Mouse (Mus musculus) spleen, postnatal 4 days (tissue): ENCODE data around the gene Cdc5l.

Experiments used
- DNase-seq, 2 experiments: peaks; one replicate each; pipeline ENCODE4 v3.0.0; 2022; ENCODE audit warnings: low spot score in 2 of 2

The Cdc5l gene

GRCm38 (mm10) chr17:45370535-45370934 is 63.0 kb downstream of the Cdc5l start:
- DNase-seq = no peak

- DNase-seq = no peak
These were observed 68.7 kb downstream of the Cdc5l start for GRCm38 (mm10) chr17:45364871-45365270.

- DNase-seq = no peak
These were observed 72.6 kb downstream of the Cdc5l start for GRCm38 (mm10) chr17:45360950-45361349.

- no peak for DNase-seq
These were observed 74.1 kb downstream of the Cdc5l start for GRCm38 (mm10) chr17:45359443-45359842.

DNA sequence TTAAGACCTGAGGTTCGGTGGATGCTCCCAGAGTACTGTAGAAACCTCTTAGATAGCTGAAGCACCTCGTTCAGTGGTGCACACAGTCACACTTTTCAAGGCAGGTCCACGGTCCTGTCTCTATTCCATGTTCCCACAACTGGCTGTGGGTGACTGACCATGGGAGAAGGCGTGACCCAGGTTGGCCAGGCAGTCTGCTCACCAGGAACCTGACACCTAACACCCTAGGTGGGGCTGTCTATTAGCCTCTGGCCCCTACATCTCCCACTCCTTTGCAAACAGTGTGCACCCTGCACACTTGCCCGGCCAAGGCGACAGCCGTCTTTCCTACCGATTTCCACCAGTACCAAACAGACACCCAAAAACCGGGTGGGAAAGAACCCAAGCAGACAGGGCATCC is 77.1 kb downstream of the Cdc5l start:
- no peak for DNase-seq

- DNase-seq = no peak
These were observed 85.6 kb downstream of the Cdc5l start for GRCm38 (mm10) chr17:45347951-45348350.
